16 mouse cellular contexts compared by ENCODE assay signal in genomic region chr15:96933451-96933850, GRCm38 (mm10).
DNase-seq lines count a peak whose midpoint lies in the region; ATAC-seq lines count a peak whose summit lies in the region.
"Had no signal": no experiment of that assay in that cellular context is flagged by ENCODE, and none has a peak within 500 bp of the region (broad histone marks: within the 10 kb centered on the region; RNA-seq: fewer than 3 reads in every experiment).

No protein-coding gene starts in this region.

- no peaks in the 10 kb centered on the region for H3K36me3 ChIP-seq in embryonic facial prominence, embryonic 14.5 days (ENCODE audit: control insufficient read depth, insufficient read depth, low read length)
- H3K36me3 ChIP-seq in embryonic facial prominence, embryonic 10.5 days (replicated peaks), result no peaks in the 10 kb centered on the region
- H3K36me3 ChIP-seq in midbrain, embryonic 11.5 days (ENCODE audit: control insufficient read depth, insufficient read depth, low read length), result no peaks in the 10 kb centered on the region
- no peaks in the 10 kb centered on the region for H3K36me3 ChIP-seq in midbrain, embryonic 10.5 days
- H3K36me3 ChIP-seq in limb, embryonic 15.5 days, result no peaks in the 10 kb centered on the region
- H3K36me3 ChIP-seq: heart, embryonic 13.5 days; limb, embryonic 13.5 days; neural tube, embryonic 15.5 days had no signal

- no peak for ATAC-seq in embryonic facial prominence, embryonic 14.5 days (ENCODE audit: low read depth)
- ATAC-seq in midbrain, embryonic 11.5 days (ENCODE audit: low FRiP score), result no peak
- ATAC-seq in limb, embryonic 15.5 days (ENCODE audit: insufficient number of reproducible peaks, low FRiP score, low TSS enrichment, low read depth), result peak; percentile 58; the same call in 1 of the 2 replicates

- H3K4me2 ChIP-seq in embryonic facial prominence, embryonic 14.5 days (ENCODE audit: low read depth, low read length), result no peak overlapping the region
- no peak overlapping the region for H3K4me2 ChIP-seq in midbrain, embryonic 11.5 days
- H3K4me2 ChIP-seq in limb, embryonic 15.5 days, result no peak overlapping the region
- H3K4me2 ChIP-seq: heart, embryonic 13.5 days; hindbrain, embryonic 14.5 days; limb, embryonic 13.5 days; neural tube, embryonic 15.5 days had no signal

- DNase-seq in embryonic facial prominence, embryonic 14.5 days (ENCODE audit: low spot score), result peak; percentile 15
- no peak for DNase-seq in embryonic facial prominence, embryonic 10.5 days (ENCODE audit: low spot score)
- DNase-seq in midbrain, embryonic 11.5 days (ENCODE audit: low spot score, missing footprints), result peak; percentile 69
- DNase-seq in midbrain, embryonic 10.5 days (ENCODE audit: low spot score), result no peak
- peak; percentile 59 for DNase-seq in layer of hippocampus, adult 9-10 months (ENCODE audit: low spot score)
- DNase-seq in thymus, postnatal 25 days, result no peak
- no peak for DNase-seq in urinary bladder, adult 2 months (ENCODE audit: low spot score)
- DNase-seq: cerebellum, postnatal 25 days; kidney, adult 2 months; spleen, adult 18-20 months; thymus, adult 18-20 months had no signal

- peaks cover 8% of the 10 kb centered on the region; the same call in 1 of the 2 replicates for H3K4me1 ChIP-seq in embryonic facial prominence, embryonic 14.5 days (ENCODE audit: control insufficient read depth, insufficient read depth, low read length)
- H3K4me1 ChIP-seq in embryonic facial prominence, embryonic 10.5 days, result peaks cover 22% of the 10 kb centered on the region
- H3K4me1 ChIP-seq in midbrain, embryonic 11.5 days (ENCODE audit: control insufficient read depth, insufficient read depth, low read length), result 0 out of 2 replicates have a peak, but pooled peaks cover 3% of the 10 kb centered on the region
- peaks cover 7% of the 10 kb centered on the region for H3K4me1 ChIP-seq in midbrain, embryonic 10.5 days
- no peaks in the 10 kb centered on the region for H3K4me1 ChIP-seq in limb, embryonic 15.5 days

- WGBS in embryonic facial prominence, embryonic 14.5 days, result 33% methylated on average over 3 of the region's 3 CpGs
- 40% methylated on average over 3 of the region's 3 CpGs for WGBS in embryonic facial prominence, embryonic 10.5 days
- 61% methylated on average over 3 of the region's 3 CpGs for WGBS in midbrain, embryonic 11.5 days
- 68% methylated on average over 3 of the region's 3 CpGs for WGBS in midbrain, embryonic 10.5 days
- 27% methylated on average over 3 of the region's 3 CpGs for WGBS in limb, embryonic 15.5 days

- no peak overlapping the region for H3K4me3 ChIP-seq in embryonic facial prominence, embryonic 14.5 days (ENCODE audit: low read depth, low read length)
- H3K4me3 ChIP-seq in embryonic facial prominence, embryonic 10.5 days, result no peak overlapping the region
- no peak overlapping the region for H3K4me3 ChIP-seq in midbrain, embryonic 11.5 days (ENCODE audit: low read depth, low read length)
- no peak overlapping the region for H3K4me3 ChIP-seq in midbrain, embryonic 10.5 days
- H3K4me3 ChIP-seq in limb, embryonic 15.5 days, result no peak overlapping the region
- H3K4me3 ChIP-seq: heart, embryonic 13.5 days; limb, embryonic 13.5 days; neural tube, embryonic 15.5 days had no signal

- H3K9ac ChIP-seq in embryonic facial prominence, embryonic 14.5 days (ENCODE audit: low read depth, low read length), result no peak overlapping the region
- no peak overlapping the region for H3K9ac ChIP-seq in midbrain, embryonic 11.5 days (ENCODE audit: low read length)
- no peak overlapping the region for H3K9ac ChIP-seq in limb, embryonic 15.5 days
- H3K9ac ChIP-seq: heart, embryonic 13.5 days; hindbrain, embryonic 14.5 days; limb, embryonic 13.5 days; neural tube, embryonic 15.5 days had no signal

- no peak overlapping the region for H3K27ac ChIP-seq in embryonic facial prominence, embryonic 14.5 days (replicated peaks; ENCODE audit: low read depth, low read length)
- H3K27ac ChIP-seq in embryonic facial prominence, embryonic 10.5 days (replicated peaks), result no peak overlapping the region
- H3K27ac ChIP-seq in midbrain, embryonic 11.5 days (ENCODE audit: low read depth, low read length), result no peak overlapping the region
- H3K27ac ChIP-seq in midbrain, embryonic 10.5 days (replicated peaks), result no peak overlapping the region
- H3K27ac ChIP-seq in limb, embryonic 15.5 days, result no peak overlapping the region
- H3K27ac ChIP-seq: heart, embryonic 13.5 days; hindbrain, embryonic 14.5 days; limb, embryonic 13.5 days; neural tube, embryonic 15.5 days had no signal

- H3K27me3 ChIP-seq in embryonic facial prominence, embryonic 14.5 days (replicated peaks; ENCODE audit: control insufficient read depth, insufficient read depth, low read length), result no peaks in the 10 kb centered on the region
- H3K27me3 ChIP-seq in embryonic facial prominence, embryonic 10.5 days (replicated peaks; ENCODE audit: low read depth, poor library complexity, severe bottlenecking), result no peaks in the 10 kb centered on the region
- no peaks in the 10 kb centered on the region for H3K27me3 ChIP-seq in midbrain, embryonic 11.5 days (ENCODE audit: control insufficient read depth, insufficient read depth, low read length)
- no peaks in the 10 kb centered on the region for H3K27me3 ChIP-seq in midbrain, embryonic 10.5 days (ENCODE audit: low read depth, poor library complexity, severe bottlenecking)
- no peaks in the 10 kb centered on the region for H3K27me3 ChIP-seq in limb, embryonic 15.5 days
- H3K27me3 ChIP-seq: heart, embryonic 13.5 days; limb, embryonic 13.5 days; neural tube, embryonic 15.5 days had no signal

- H3K9me3 ChIP-seq in embryonic facial prominence, embryonic 14.5 days (ENCODE audit: control insufficient read depth, low read length), result no peaks in the 10 kb centered on the region
- H3K9me3 ChIP-seq in embryonic facial prominence, embryonic 10.5 days, result no peaks in the 10 kb centered on the region
- H3K9me3 ChIP-seq in midbrain, embryonic 11.5 days (ENCODE audit: control insufficient read depth, low read length), result no peaks in the 10 kb centered on the region
- no peaks in the 10 kb centered on the region for H3K9me3 ChIP-seq in midbrain, embryonic 10.5 days (replicated peaks)
- H3K9me3 ChIP-seq in limb, embryonic 15.5 days, result no peaks in the 10 kb centered on the region
- H3K9me3 ChIP-seq: heart, embryonic 13.5 days; limb, embryonic 13.5 days; neural tube, embryonic 15.5 days had no signal

Comparison
In these comparisons a context has a peak if more than half of its experiments do, and no peak if none do; other contexts are left out.
1. DNase-seq: peak in embryonic facial prominence, embryonic 14.5 days (single experiment), midbrain, embryonic 11.5 days (single experiment) and layer of hippocampus, adult 9-10 months (single experiment); none in embryonic facial prominence, embryonic 10.5 days (single experiment), midbrain, embryonic 10.5 days (single experiment), thymus, postnatal 25 days (single experiment) and urinary bladder, adult 2 months (single experiment).